Mouse (Mus musculus): ENCODE data around the gene Vps13a. TPM values are rescaled to one million over a fixed set of nuclear protein-coding genes. Genes with fewer than 3 reads are reported as not detected.

Gene Vps13a
- polyA plus RNA-seq, 1 experiment, result 2.9 TPM

- no peaks in the 10 kb centered on the region for H3K4me1 ChIP-seq (ENCODE audit: control insufficient read depth, insufficient read depth, insufficient read length)
- H3K27me3 ChIP-seq (ENCODE audit: control insufficient read depth, insufficient read depth, low read length), result no peaks in the 10 kb centered on the region
- no peak overlapping the region for H3K27ac ChIP-seq (ENCODE audit: insufficient read depth, low read length)
- no peak overlapping the region for H3K4me3 ChIP-seq (ENCODE audit: extremely low read depth, insufficient read depth, insufficient read length)
- no peak for TF ChIP-seq CTCF (IDR thresholded peaks at IDR 0.05; ENCODE audit: extremely low read depth, insufficient read depth, insufficient read length, insufficient replicate concordance)
- no peak for TF ChIP-seq POLR2A (IDR thresholded peaks at IDR 0.05; ENCODE audit: low read depth, low read length)
- peaks cover 1% of the 10 kb centered on the region; the same call in 1 of the 2 replicates for H3K36me3 ChIP-seq (ENCODE audit: control insufficient read depth, insufficient read depth, low read length)
- no peak for DNase-seq (ENCODE audit: low read depth in 1 of 2, low spot score in 2 of 2)
- WGBS, result 83% methylated on average over 4 of the region's 4 CpGs
These were observed 157.6 kb downstream of the Vps13a start for GRCm38 (mm10) chr19:16623154-16623553.

- no peaks in the 10 kb centered on the region for H3K27me3 ChIP-seq (ENCODE audit: control insufficient read depth, insufficient read depth, low read length)
- 89% methylated on average over 6 of the region's 6 CpGs for WGBS
- H3K4me3 ChIP-seq (ENCODE audit: extremely low read depth, insufficient read depth, insufficient read length), result no peak overlapping the region
- DNase-seq (ENCODE audit: low read depth in 1 of 2, low spot score in 2 of 2), result no peak
- peaks cover 4% of the 10 kb centered on the region; the same call in 1 of the 2 replicates for H3K36me3 ChIP-seq (ENCODE audit: control insufficient read depth, insufficient read depth, low read length)
- no peaks in the 10 kb centered on the region for H3K4me1 ChIP-seq (ENCODE audit: control insufficient read depth, insufficient read depth, insufficient read length)
- TF ChIP-seq POLR2A (IDR thresholded peaks at IDR 0.05; ENCODE audit: low read depth, low read length) (no peak), CTCF (IDR thresholded peaks at IDR 0.05; ENCODE audit: extremely low read depth, insufficient read depth, insufficient read length, insufficient replicate concordance) (no peak)
- H3K27ac ChIP-seq (ENCODE audit: insufficient read depth, low read length), result no peak overlapping the region
These were observed 173.1 kb downstream of the Vps13a start for GRCm38 (mm10) chr19:16607634-16608033.

- H3K27ac ChIP-seq (ENCODE audit: insufficient read depth, low read length), result no peak overlapping the region
- TF ChIP-seq POLR2A (IDR thresholded peaks at IDR 0.05; ENCODE audit: low read depth, low read length), result no peak
- no peak for TF ChIP-seq CTCF (IDR thresholded peaks at IDR 0.05; ENCODE audit: extremely low read depth, insufficient read depth, insufficient read length, insufficient replicate concordance)
- DNase-seq (ENCODE audit: low read depth in 1 of 2, low spot score in 2 of 2), result no peak
- no peaks in the 10 kb centered on the region for H3K4me1 ChIP-seq (ENCODE audit: control insufficient read depth, insufficient read depth, insufficient read length)
- no peaks in the 10 kb centered on the region for H3K27me3 ChIP-seq (ENCODE audit: control insufficient read depth, insufficient read depth, low read length)
- WGBS, result 87% methylated on average over 8 of the region's 8 CpGs
- no peaks in the 10 kb centered on the region for H3K36me3 ChIP-seq (ENCODE audit: control insufficient read depth, insufficient read depth, low read length)
- H3K4me3 ChIP-seq (ENCODE audit: extremely low read depth, insufficient read depth, insufficient read length), result no peak overlapping the region
These were observed 178.7 kb downstream of the Vps13a start for GRCm38 (mm10) chr19:16602026-16602425.

GRCm38 (mm10) chr19:16599298-16599970 lies 181.3 kb downstream of the Vps13a start:
- H3K27me3 ChIP-seq (ENCODE audit: control insufficient read depth, insufficient read depth, low read length), result no peaks in the 10 kb centered on the region
- H3K36me3 ChIP-seq (ENCODE audit: control insufficient read depth, insufficient read depth, low read length), result no peaks in the 10 kb centered on the region
- H3K4me3 ChIP-seq (ENCODE audit: extremely low read depth, insufficient read depth, insufficient read length), result no peak overlapping the region
- no peaks in the 10 kb centered on the region for H3K4me1 ChIP-seq (ENCODE audit: control insufficient read depth, insufficient read depth, insufficient read length)
- peak; percentile 38 to 42 for DNase-seq (ENCODE audit: low read depth in 1 of 2, low spot score in 2 of 2)
- WGBS, result 17% methylated on average over 9 of the region's 9 CpGs
- no peak overlapping the region for H3K27ac ChIP-seq (ENCODE audit: insufficient read depth, low read length)
- TF ChIP-seq POLR2A (IDR thresholded peaks at IDR 0.05; ENCODE audit: low read depth, low read length) (no peak), CTCF (IDR thresholded peaks at IDR 0.05; ENCODE audit: extremely low read depth, insufficient read depth, insufficient read length, insufficient replicate concordance) (peak; percentile 81; the same call in 1 of the 2 replicates)

- WGBS, result 54% methylated on average over 11 of the region's 11 CpGs
- Histone ChIP-seq H3K27me3 (ENCODE audit: control insufficient read depth, insufficient read depth, low read length) (no peaks in the 10 kb centered on the region), H3K4me1 (ENCODE audit: control insufficient read depth, insufficient read depth, insufficient read length) (no peaks in the 10 kb centered on the region), H3K4me3 (ENCODE audit: extremely low read depth, insufficient read depth, insufficient read length) (no peak overlapping the region), H3K27ac (ENCODE audit: insufficient read depth, low read length) (no peak overlapping the region), H3K36me3 (ENCODE audit: control insufficient read depth, insufficient read depth, low read length) (no peaks in the 10 kb centered on the region)
- TF ChIP-seq POLR2A (IDR thresholded peaks at IDR 0.05; ENCODE audit: low read depth, low read length) (no peak), CTCF (IDR thresholded peaks at IDR 0.05; ENCODE audit: extremely low read depth, insufficient read depth, insufficient read length, insufficient replicate concordance) (no peak)
- no peak for DNase-seq (ENCODE audit: low read depth in 1 of 2, low spot score in 2 of 2)
These were observed 182.0 kb downstream of the Vps13a start for GRCm38 (mm10) chr19:16598653-16599297.

- no peak overlapping the region for H3K27ac ChIP-seq (ENCODE audit: insufficient read depth, low read length)
- DNase-seq (ENCODE audit: low read depth in 1 of 2, low spot score in 2 of 2), result no peak
- H3K4me1 ChIP-seq (ENCODE audit: control insufficient read depth, insufficient read depth, insufficient read length), result no peaks in the 10 kb centered on the region
- no peaks in the 10 kb centered on the region for H3K27me3 ChIP-seq (ENCODE audit: control insufficient read depth, insufficient read depth, low read length)
- no peaks in the 10 kb centered on the region for H3K36me3 ChIP-seq (ENCODE audit: control insufficient read depth, insufficient read depth, low read length)
- H3K4me3 ChIP-seq (ENCODE audit: extremely low read depth, insufficient read depth, insufficient read length), result no peak overlapping the region
- TF ChIP-seq CTCF (IDR thresholded peaks at IDR 0.05; ENCODE audit: extremely low read depth, insufficient read depth, insufficient read length, insufficient replicate concordance) (no peak), POLR2A (IDR thresholded peaks at IDR 0.05; ENCODE audit: low read depth, low read length) (no peak)
- 82% methylated on average over 6 of the region's 6 CpGs for WGBS
These were observed 183.5 kb downstream of the Vps13a start for GRCm38 (mm10) chr19:16597216-16597615.

GRCm38 (mm10) chr19:16593975-16594317 lies 186.8 kb downstream of the Vps13a start:
- Histone ChIP-seq H3K4me3 (ENCODE audit: extremely low read depth, insufficient read depth, insufficient read length) (no peak overlapping the region), H3K27me3 (ENCODE audit: control insufficient read depth, insufficient read depth, low read length) (no peaks in the 10 kb centered on the region), H3K36me3 (ENCODE audit: control insufficient read depth, insufficient read depth, low read length) (no peaks in the 10 kb centered on the region), H3K4me1 (ENCODE audit: control insufficient read depth, insufficient read depth, insufficient read length) (no peaks in the 10 kb centered on the region), H3K27ac (ENCODE audit: insufficient read depth, low read length) (no peak overlapping the region)
- no peak for DNase-seq (ENCODE audit: low read depth in 1 of 2, low spot score in 2 of 2)
- TF ChIP-seq CTCF (IDR thresholded peaks at IDR 0.05; ENCODE audit: extremely low read depth, insufficient read depth, insufficient read length, insufficient replicate concordance) (no peak), POLR2A (IDR thresholded peaks at IDR 0.05; ENCODE audit: low read depth, low read length) (no peak)

All from spleen, adult 2 months (tissue).